Mouse (Mus musculus) left cerebral cortex, postnatal 10 days (tissue): ENCODE data around the gene Kcnj9. TPM values are rescaled to one million over a fixed set of nuclear protein-coding genes. Genes with fewer than 3 reads are reported as not detected.

Source experiments
- DNase-seq, 2 experiments: peaks; one replicate each; pipeline ENCODE4 v3.0.0; 2021 to 2022; ENCODE audit warnings: low spot score in 2 of 2, mixed read lengths in 1 of 2; ENCODE audit errors: extremely low spot score in 1 of 2
- intact Hi-C: fragments of 180-260 bp; cut with DNase I; formaldehyde crosslinking; loops from one replicate; pipeline ENCODE4 v1.15.1; 2025
- total RNA-seq, 2 experiments: library from RNA; stranded (reverse); gene quantifications; 2 replicates each; pipeline ENCODE4 v1.2.3; 2021

Kcnj9 gene
- total RNA-seq, 2 experiments from 2014 or later = 77.8 to 84.5 TPM

- intact Hi-C loops = no loop called here
- no peak for DNase-seq
These were observed 55.0 kb downstream of the Kcnj9 start for GRCm38 (mm10) chr1:172274116-172274515.

GRCm38 (mm10) chr1:172273386-172273785, 55.7 kb downstream of the Kcnj9 start:
- intact Hi-C loops = no loop called here

DNA sequence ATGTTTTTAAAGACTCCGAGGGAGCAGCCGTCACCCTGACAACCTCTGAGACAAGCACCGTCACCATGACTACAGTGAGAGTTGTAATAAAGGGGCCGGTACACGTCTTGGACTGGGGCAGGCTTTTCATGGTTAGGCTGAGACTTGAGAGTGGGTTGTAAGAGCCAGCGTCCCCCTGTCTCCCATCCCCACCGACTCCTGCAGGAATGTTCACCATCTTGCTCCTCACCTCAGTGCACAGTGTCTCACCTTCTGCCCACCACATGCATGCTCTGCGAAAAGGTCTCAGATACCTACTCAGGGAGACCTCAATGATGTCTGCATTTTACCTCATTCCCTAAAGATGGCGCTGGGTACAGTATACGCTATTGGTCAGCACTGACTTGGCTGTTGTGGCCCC, 57.4 kb downstream of the Kcnj9 start:
- peak in 1 of 2 experiments; percentile 58 for DNase-seq
- intact Hi-C loops = no loop called here

More at GRCm38 (mm10) chr1:172273386-172273785, 55.7 kb downstream of the Kcnj9 start:
- DNase-seq = no peak

DNA sequence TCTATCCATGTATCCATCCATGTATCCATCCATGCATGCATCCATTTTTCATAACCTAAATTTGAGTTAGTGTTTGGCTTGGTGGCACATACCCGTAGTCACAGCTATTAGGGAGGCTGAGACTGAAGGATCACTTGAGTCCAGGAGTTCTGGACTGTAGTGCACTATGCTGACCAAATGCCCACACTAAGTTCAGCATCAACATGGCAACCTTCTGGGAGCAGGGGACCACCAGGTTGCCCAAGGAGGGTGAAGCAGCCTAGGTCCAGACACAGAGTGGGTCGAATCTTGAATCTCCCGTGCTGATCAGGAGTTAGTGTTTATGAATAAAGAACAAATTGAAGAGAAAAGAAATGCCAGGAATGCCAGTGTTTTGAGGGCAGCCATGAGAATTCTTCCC, 57.9 kb downstream of the Kcnj9 start:
- intact Hi-C loops = no loop called here

More for the DNA sequence above, 57.9 kb downstream of the Kcnj9 start:
- DNase-seq = no peak

Other genes starting within 250 kb of the Kcnj9 start
- 100 to 1,000 TPM; 179 to 183 TPM for gene Copa, start 246.8 kb downstream of the Kcnj9 start, total RNA-seq
- gene Ncstn, start 246.5 kb downstream of the Kcnj9 start, total RNA-seq = 10 to 100 TPM; 79.0 to 82.2 TPM
- 100 to 1,000 TPM in 1 of 2 experiments, 10 to 100 TPM in 1; 99.1 to 104 TPM for gene Pex19, start 202.6 kb downstream of the Kcnj9 start, total RNA-seq
- 10 to 100 TPM; 87.0 to 88.0 TPM for gene Dcaf8, start 181.2 kb downstream of the Kcnj9 start, total RNA-seq
- gene Pea15a, start 122.5 kb downstream of the Kcnj9 start, total RNA-seq = 100 to 1,000 TPM; 368 TPM
- gene Casq1, start 109.5 kb downstream of the Kcnj9 start, total RNA-seq = 1 to 10 TPM in 1 of 2 experiments, under 1 TPM in 1; 0.49 to 1.3 TPM
- not detected for gene Atp1a4, start 70.9 kb downstream of the Kcnj9 start, total RNA-seq
- 100 to 1,000 TPM; 216 to 226 TPM for gene Igsf8, start 67.7 kb downstream of the Kcnj9 start, total RNA-seq
- 100 to 1,000 TPM; 393 to 413 TPM for gene Atp1a2, start 31.3 kb downstream of the Kcnj9 start, total RNA-seq
- 10 to 100 TPM; 68.5 to 69.3 TPM for gene Kcnj10, start 11.9 kb upstream of the Kcnj9 start, total RNA-seq
- 10 to 100 TPM in 1 of 2 experiments, 1 to 10 TPM in 1; 9.8 to 10.6 TPM for gene Pigm, start 47.2 kb upstream of the Kcnj9 start, total RNA-seq
- gene Slamf9, start 146.0 kb upstream of the Kcnj9 start, total RNA-seq = under 1 TPM; 0.43 to 0.81 TPM
- 10 to 100 TPM; 19.2 to 27.4 TPM for gene Igsf9, start 152.5 kb upstream of the Kcnj9 start, total RNA-seq
- 10 to 100 TPM; 17.0 to 18.6 TPM for gene Tagln2, start 170.7 kb upstream of the Kcnj9 start, total RNA-seq
- 1 to 10 TPM; 3.1 to 4.3 TPM for gene Cfap45, start 191.5 kb upstream of the Kcnj9 start, total RNA-seq
- 1 to 10 TPM in 1 of 2 experiments, under 1 TPM in 1; 0.53 to 1.4 TPM for gene Vsig8, start 226.6 kb upstream of the Kcnj9 start, total RNA-seq